Mouse (Mus musculus): Measurements from ENCODE around the gene Dgkd. TPM values are rescaled to one million over a fixed set of nuclear protein-coding genes. Genes with fewer than 3 reads are reported as not detected.

Dgkd gene
- polyA plus RNA-seq, 1 experiment from 2014 or later, result 32.9 TPM

GRCm38 (mm10) chr1:87891634-87892033 lies 38.5 kb downstream of the Dgkd start:
- Histone ChIP-seq H3K27ac (ENCODE audit: low read length) (peak overlapping the region; percentile 79), H3K4me2 (ENCODE audit: low read depth, low read length) (no peak overlapping the region)
- 61% methylated on average over 4 of the region's 4 CpGs for WGBS

GRCm38 (mm10) chr1:87892499-87892898 lies 39.4 kb downstream of the Dgkd start:
- no peak overlapping the region for H3K9ac ChIP-seq (ENCODE audit: low read length)
- ATAC-seq (ENCODE audit: low read depth), result no peak
- 76% methylated on average over 2 of the region's 2 CpGs for WGBS

More at GRCm38 (mm10) chr1:87891634-87892033, 38.5 kb downstream of the Dgkd start:
- no peaks in the 10 kb centered on the region for H3K27me3 ChIP-seq (ENCODE audit: control insufficient read depth, insufficient read depth, low read depth, low read length)
- no peaks in the 10 kb centered on the region for H3K9me3 ChIP-seq (ENCODE audit: control insufficient read depth, low read length)
- H3K4me1 ChIP-seq (replicated peaks; ENCODE audit: control insufficient read depth, insufficient read depth, low read length), result peaks cover 14% of the 10 kb centered on the region
- no peak overlapping the region for H3K9ac ChIP-seq (ENCODE audit: low read length)
- ATAC-seq (ENCODE audit: low read depth), result peak; percentile 44; the same call in 1 of the 2 replicates
- no peaks in the 10 kb centered on the region for H3K36me3 ChIP-seq (ENCODE audit: control insufficient read depth, insufficient read depth, low read length)
- no peak overlapping the region for H3K4me3 ChIP-seq (ENCODE audit: low read length)

GRCm38 (mm10) chr1:87893414-87893813 lies 40.3 kb downstream of the Dgkd start:
- Histone ChIP-seq H3K27me3 (ENCODE audit: control insufficient read depth, insufficient read depth, low read depth, low read length) (no peaks in the 10 kb centered on the region), H3K36me3 (ENCODE audit: control insufficient read depth, insufficient read depth, low read length) (no peaks in the 10 kb centered on the region), H3K9me3 (ENCODE audit: control insufficient read depth, low read length) (no peaks in the 10 kb centered on the region), H3K4me1 (replicated peaks; ENCODE audit: control insufficient read depth, insufficient read depth, low read length) (peaks cover 14% of the 10 kb centered on the region), H3K9ac (ENCODE audit: low read length) (no peak overlapping the region), H3K4me3 (ENCODE audit: low read length) (no peak overlapping the region), H3K27ac (ENCODE audit: low read length) (no peak overlapping the region), H3K4me2 (ENCODE audit: low read depth, low read length) (no peak overlapping the region)
- WGBS, result 90% methylated on average over 4 of the region's 4 CpGs
- ATAC-seq (ENCODE audit: low read depth), result no peak

More at GRCm38 (mm10) chr1:87892499-87892898, 39.4 kb downstream of the Dgkd start:
- no peaks in the 10 kb centered on the region for H3K27me3 ChIP-seq (ENCODE audit: control insufficient read depth, insufficient read depth, low read depth, low read length)
- no peak overlapping the region for H3K4me3 ChIP-seq (ENCODE audit: low read length)
- H3K4me2 ChIP-seq (ENCODE audit: low read depth, low read length), result no peak overlapping the region
- no peaks in the 10 kb centered on the region for H3K9me3 ChIP-seq (ENCODE audit: control insufficient read depth, low read length)
- no peak overlapping the region for H3K27ac ChIP-seq (ENCODE audit: low read length)
- H3K4me1 ChIP-seq (replicated peaks; ENCODE audit: control insufficient read depth, insufficient read depth, low read length), result peaks cover 14% of the 10 kb centered on the region
- H3K36me3 ChIP-seq (ENCODE audit: control insufficient read depth, insufficient read depth, low read length), result no peaks in the 10 kb centered on the region

DNA sequence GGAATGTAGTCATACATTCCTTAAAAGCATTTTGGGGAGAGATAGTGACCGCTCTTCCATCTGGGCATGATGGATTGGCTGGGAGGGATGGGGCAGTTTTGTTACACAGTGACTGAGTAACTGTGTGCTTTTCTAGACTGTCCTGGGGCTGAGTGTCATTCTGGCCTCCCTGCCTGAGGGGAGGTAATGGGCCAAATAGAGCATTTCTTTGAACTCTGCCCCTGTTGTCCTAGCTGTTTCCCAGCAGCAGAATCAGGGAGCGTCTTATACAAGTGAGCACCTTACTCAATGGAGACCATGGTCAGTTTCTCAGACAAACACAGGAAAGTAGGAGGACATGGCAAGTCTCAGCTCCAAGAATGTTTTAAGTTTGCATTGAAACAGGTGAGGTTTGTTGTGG lies 43.8 kb downstream of the Dgkd start:
- Histone ChIP-seq H3K36me3 (ENCODE audit: control insufficient read depth, insufficient read depth, low read length) (no peaks in the 10 kb centered on the region; the same call in 1 of the 2 replicates), H3K27me3 (ENCODE audit: control insufficient read depth, insufficient read depth, low read depth, low read length) (no peaks in the 10 kb centered on the region), H3K4me2 (ENCODE audit: low read depth, low read length) (no peak overlapping the region), H3K4me1 (replicated peaks; ENCODE audit: control insufficient read depth, insufficient read depth, low read length) (peaks cover 6% of the 10 kb centered on the region), H3K27ac (ENCODE audit: low read length) (no peak overlapping the region), H3K4me3 (ENCODE audit: low read length) (no peak overlapping the region), H3K9ac (ENCODE audit: low read length) (no peak overlapping the region), H3K9me3 (ENCODE audit: control insufficient read depth, low read length) (no peaks in the 10 kb centered on the region)
- no peak for ATAC-seq (ENCODE audit: low read depth)
- 90% methylated on average over 2 of the region's 2 CpGs for WGBS

DNA sequence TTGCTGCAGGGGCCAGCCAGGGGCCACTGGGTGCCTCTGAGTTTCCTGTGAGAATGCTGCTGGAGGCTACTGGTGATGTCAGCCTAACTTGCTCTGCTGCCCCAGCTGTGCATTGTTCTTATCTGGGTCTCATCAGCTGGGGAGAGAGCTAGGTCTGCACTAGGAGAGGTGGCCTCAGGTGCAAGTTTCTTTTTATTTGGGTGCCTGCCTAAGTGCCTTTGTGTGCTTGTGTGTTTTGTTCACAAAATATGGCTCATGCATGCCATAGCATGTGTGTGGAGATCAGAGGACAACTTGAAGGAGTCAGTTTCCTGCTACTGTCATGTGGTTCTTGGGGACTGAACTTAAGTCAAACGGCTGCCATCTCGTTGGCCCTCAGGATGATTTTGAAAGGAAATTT lies 46.6 kb downstream of the Dgkd start:
- WGBS, result 69% methylated on average over 2 of the region's 2 CpGs
- no peak for ATAC-seq (ENCODE audit: low read depth)
- H3K4me1 ChIP-seq (replicated peaks; ENCODE audit: control insufficient read depth, insufficient read depth, low read length), result peaks cover 6% of the 10 kb centered on the region; the same call in 1 of the 2 replicates
- H3K9me3 ChIP-seq (ENCODE audit: control insufficient read depth, low read length), result no peaks in the 10 kb centered on the region
- no peaks in the 10 kb centered on the region for H3K27me3 ChIP-seq (ENCODE audit: control insufficient read depth, insufficient read depth, low read depth, low read length)
- H3K27ac ChIP-seq (ENCODE audit: low read length), result no peak overlapping the region
- no peaks in the 10 kb centered on the region; the same call in 1 of the 2 replicates for H3K36me3 ChIP-seq (ENCODE audit: control insufficient read depth, insufficient read depth, low read length)
- no peak overlapping the region for H3K4me3 ChIP-seq (ENCODE audit: low read length)
- H3K4me2 ChIP-seq (ENCODE audit: low read depth, low read length), result no peak overlapping the region
- no peak overlapping the region for H3K9ac ChIP-seq (ENCODE audit: low read length)

DNA sequence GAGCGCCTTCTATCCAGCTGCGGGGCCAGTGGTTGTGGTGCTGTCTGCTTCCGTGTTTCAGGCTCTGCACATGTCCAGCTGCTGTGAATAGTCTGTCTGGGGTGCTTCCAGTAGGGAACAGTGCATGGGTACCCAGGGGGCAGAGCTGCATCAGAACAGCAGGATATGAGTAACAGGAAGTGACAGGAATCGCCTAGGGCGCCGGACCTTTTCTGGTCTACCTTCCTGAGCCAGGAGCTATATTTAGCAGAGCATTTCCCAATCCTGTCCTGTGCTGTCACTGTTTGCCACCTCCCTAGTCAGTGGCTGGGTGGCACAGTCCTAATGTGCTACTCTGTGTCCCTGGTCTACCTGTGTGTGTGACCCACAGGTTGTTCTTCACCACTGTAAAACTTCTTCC lies 47.9 kb downstream of the Dgkd start:
- 65% methylated on average over 6 of the region's 6 CpGs for WGBS
- no peaks in the 10 kb centered on the region for H3K27me3 ChIP-seq (ENCODE audit: control insufficient read depth, insufficient read depth, low read depth, low read length)
- peak overlapping the region; percentile 4; the same call in 1 of the 2 replicates for H3K4me2 ChIP-seq (ENCODE audit: low read depth, low read length)
- no peak overlapping the region for H3K4me3 ChIP-seq (ENCODE audit: low read length)
- H3K9me3 ChIP-seq (ENCODE audit: control insufficient read depth, low read length), result no peaks in the 10 kb centered on the region
- H3K9ac ChIP-seq (ENCODE audit: low read length), result 0 out of 2 replicates have a peak overlapping the region, but pooled peaks have one; percentile 4
- H3K36me3 ChIP-seq (ENCODE audit: control insufficient read depth, insufficient read depth, low read length), result no peaks in the 10 kb centered on the region; the same call in 1 of the 2 replicates
- peaks cover 6% of the 10 kb centered on the region; the same call in 1 of the 2 replicates for H3K4me1 ChIP-seq (replicated peaks; ENCODE audit: control insufficient read depth, insufficient read depth, low read length)
- ATAC-seq (ENCODE audit: low read depth), result peak; percentile 74
- H3K27ac ChIP-seq (ENCODE audit: low read length), result peak overlapping the region; percentile 57

GRCm38 (mm10) chr1:87902186-87902585 lies 49.1 kb downstream of the Dgkd start:
- Histone ChIP-seq H3K27me3 (ENCODE audit: control insufficient read depth, insufficient read depth, low read depth, low read length) (no peaks in the 10 kb centered on the region), H3K9me3 (ENCODE audit: control insufficient read depth, low read length) (no peaks in the 10 kb centered on the region), H3K4me1 (replicated peaks; ENCODE audit: control insufficient read depth, insufficient read depth, low read length) (peaks cover 6% of the 10 kb centered on the region; the same call in 1 of the 2 replicates), H3K36me3 (ENCODE audit: control insufficient read depth, insufficient read depth, low read length) (no peaks in the 10 kb centered on the region; the same call in none of the 2 replicates), H3K27ac (ENCODE audit: low read length) (no peak overlapping the region), H3K4me3 (ENCODE audit: low read length) (no peak overlapping the region), H3K9ac (ENCODE audit: low read length) (no peak overlapping the region), H3K4me2 (ENCODE audit: low read depth, low read length) (no peak overlapping the region)
- ATAC-seq (ENCODE audit: low read depth), result no peak

DNA sequence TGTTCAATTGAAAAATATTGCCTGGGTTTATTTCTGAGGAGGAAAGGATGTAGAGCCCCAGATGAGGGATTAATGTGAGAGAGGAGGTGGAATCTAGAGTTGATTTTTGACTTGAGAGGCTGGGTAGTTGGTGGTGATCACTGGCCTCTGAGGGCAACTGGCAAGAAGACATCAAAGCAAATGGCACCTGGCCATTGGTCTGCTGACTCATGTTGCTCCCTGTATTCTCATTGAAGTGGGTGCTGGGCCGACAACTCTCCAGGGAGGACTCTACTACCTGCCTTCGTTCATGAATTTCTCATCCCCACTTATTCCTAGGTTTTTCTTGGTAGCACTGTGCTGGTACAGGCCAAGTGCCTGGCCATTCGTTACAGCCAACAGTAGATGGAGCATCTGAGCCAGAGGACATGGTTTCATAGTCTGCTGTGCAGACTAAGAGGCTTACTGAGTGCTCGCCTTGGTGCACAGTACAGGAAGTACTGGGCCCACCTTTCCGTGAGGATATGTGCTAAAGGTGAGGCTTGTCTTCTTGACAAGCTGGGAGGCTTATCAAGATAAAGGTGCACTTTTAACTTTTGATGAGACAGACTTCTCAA lies 53.4 kb downstream of the Dgkd start:
- no peak for ATAC-seq (ENCODE audit: low read depth)
- WGBS, result 85% methylated on average over 5 of the region's 5 CpGs
- no peaks in the 10 kb centered on the region; the same call in 1 of the 2 replicates for H3K36me3 ChIP-seq (ENCODE audit: control insufficient read depth, insufficient read depth, low read length)

GRCm38 (mm10) chr1:87908006-87908405 lies 54.9 kb downstream of the Dgkd start:
- Histone ChIP-seq H3K4me3 (ENCODE audit: low read length) (no peak overlapping the region), H3K36me3 (ENCODE audit: control insufficient read depth, insufficient read depth, low read length) (no peaks in the 10 kb centered on the region; the same call in 1 of the 2 replicates), H3K4me2 (ENCODE audit: low read depth, low read length) (no peak overlapping the region), H3K9me3 (ENCODE audit: control insufficient read depth, low read length) (no peaks in the 10 kb centered on the region), H3K4me1 (replicated peaks; ENCODE audit: control insufficient read depth, insufficient read depth, low read length) (peaks cover 4% of the 10 kb centered on the region; the same call in 1 of the 2 replicates), H3K27ac (ENCODE audit: low read length) (no peak overlapping the region), H3K9ac (ENCODE audit: low read length) (no peak overlapping the region), H3K27me3 (ENCODE audit: control insufficient read depth, insufficient read depth, low read depth, low read length) (no peaks in the 10 kb centered on the region)
- ATAC-seq (ENCODE audit: low read depth), result no peak
- whole genome bisulfite sequencing, result 87% methylated on average over 2 of the region's 2 CpGs

More for the DNA sequence above, 53.4 kb downstream of the Dgkd start:
- Histone ChIP-seq H3K4me2 (ENCODE audit: low read depth, low read length) (no peak overlapping the region), H3K9me3 (ENCODE audit: control insufficient read depth, low read length) (no peaks in the 10 kb centered on the region), H3K4me3 (ENCODE audit: low read length) (no peak overlapping the region), H3K4me1 (replicated peaks; ENCODE audit: control insufficient read depth, insufficient read depth, low read length) (peaks cover 3% of the 10 kb centered on the region; the same call in 1 of the 2 replicates), H3K27ac (ENCODE audit: low read length) (no peak overlapping the region), H3K27me3 (ENCODE audit: control insufficient read depth, insufficient read depth, low read depth, low read length) (no peaks in the 10 kb centered on the region), H3K9ac (ENCODE audit: low read length) (no peak overlapping the region)

Measured in lung, embryonic 16.5 days (tissue).